Mouse (Mus musculus) right cerebral cortex, postnatal 25 days (tissue): Measurements from ENCODE around the gene Mmd2.

Experiments
- DNase-seq: peaks from one replicate; pipeline ENCODE4 v3.0.0; 2022

Mmd2 gene

DNA sequence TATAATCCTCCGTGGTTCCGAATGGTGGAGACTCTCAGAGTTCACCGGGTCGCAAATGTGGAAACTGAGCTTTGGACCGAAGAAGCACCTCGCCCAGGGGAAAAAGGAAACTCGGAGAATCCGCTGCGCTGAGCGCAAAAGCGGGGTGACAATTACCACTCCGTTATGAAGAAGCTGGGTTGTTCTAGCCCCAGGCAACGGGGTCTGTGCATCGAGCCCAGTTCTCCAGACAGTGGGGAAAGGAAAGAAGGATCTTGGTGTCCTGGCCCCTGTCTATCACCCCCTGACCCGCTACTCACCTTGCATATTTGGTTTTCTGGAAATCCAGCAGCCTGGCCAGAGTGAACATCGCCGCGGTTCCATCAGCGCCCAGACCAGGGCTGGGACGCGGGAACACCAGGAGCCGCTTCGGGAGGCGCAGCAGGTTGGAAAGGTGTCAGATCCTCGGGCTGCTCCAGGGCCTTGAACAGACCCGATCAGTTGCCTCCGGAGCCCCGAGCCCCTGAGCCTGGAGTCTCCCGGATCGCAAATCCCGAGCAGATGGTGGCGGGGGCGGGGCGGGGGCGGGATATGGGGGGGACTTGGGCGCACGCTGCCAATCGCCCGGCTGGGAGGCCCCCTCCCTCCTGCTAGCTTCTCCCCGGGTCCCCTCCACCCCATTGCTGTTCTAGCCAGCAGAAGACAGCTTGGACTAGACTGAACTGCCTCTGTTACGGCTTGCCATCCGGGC lies at the start of gene Mmd2:
Mmd2 (minus strand) TSS at position 542 of the 730 bp plus-strand sequence.
- peak; percentile 69 for DNase-seq

DNA sequence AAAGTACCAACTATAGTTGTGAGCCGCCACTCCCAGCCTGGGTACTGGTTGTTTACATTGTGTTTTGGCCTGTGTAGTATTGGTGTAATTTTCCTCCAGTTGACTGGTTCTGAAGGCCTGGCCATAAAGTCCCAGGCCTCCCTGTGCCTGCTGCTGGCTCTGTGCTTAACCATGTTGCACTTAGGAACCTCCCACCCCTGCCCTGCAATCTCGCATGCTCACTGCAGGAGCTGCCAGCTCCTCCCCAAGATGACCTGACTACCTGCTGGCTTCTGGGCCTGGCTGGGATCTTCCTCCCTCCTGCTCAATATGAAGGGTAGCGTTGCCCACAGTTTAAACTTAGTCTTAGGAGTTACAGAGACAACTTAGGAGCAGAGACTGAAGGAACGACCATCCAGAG lies 43.7 kb upstream of the Mmd2 start:
- DNase-seq, result no peak

DNA sequence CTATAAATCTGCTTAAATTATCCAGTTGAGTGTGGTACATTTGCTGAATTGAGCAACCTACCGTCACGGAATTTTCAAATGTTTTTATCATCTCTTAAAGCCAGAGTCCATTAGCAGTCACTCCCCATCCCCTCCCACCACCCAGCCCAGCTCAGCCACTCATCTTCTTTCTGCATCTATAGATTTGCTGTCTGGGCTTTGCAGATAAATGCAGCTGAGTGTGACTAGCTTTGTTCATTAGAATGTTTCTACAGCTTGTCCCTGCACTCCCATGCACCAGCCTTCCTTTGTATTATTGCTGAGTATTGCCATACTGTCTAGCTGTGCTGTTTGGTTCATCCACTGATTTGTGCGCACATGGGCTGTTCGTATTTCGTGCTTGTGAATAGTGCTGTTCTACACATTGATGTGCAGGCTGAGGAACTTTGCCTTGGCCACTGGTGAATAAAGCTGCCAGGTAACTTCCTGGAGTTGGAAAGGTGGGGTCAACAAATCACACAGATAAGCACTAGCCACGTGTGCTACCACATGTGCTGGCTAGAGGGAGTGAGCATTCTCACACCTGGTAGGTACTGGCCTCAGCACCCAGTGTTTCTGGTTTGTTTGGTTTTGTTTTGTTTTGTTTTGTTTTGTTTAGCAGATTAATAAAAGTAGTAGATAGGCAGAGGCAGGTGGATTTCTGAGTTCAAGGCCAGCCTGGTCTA lies 42.3 kb upstream of the Mmd2 start:
- DNase-seq, result no peak

DNA sequence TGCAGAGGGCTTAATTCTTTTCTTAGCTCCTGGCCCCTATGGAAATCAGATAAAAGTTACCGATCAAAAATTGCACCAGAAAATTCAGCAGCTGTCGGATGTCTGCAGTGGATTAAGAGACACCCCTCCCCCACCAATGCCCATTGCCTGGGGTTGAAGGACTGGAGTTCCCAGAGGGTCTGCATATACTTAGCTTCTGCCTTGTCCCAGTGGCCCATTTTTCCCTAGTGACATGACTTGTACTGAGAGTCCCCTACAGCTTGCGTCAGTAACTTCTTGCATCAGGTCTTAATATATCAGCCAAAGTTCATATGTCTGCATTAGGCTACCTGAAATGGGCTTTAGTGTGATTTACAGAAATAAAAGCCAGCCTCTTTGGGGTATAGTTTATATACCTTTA lies 41.8 kb upstream of the Mmd2 start:
- no peak for DNase-seq

DNA sequence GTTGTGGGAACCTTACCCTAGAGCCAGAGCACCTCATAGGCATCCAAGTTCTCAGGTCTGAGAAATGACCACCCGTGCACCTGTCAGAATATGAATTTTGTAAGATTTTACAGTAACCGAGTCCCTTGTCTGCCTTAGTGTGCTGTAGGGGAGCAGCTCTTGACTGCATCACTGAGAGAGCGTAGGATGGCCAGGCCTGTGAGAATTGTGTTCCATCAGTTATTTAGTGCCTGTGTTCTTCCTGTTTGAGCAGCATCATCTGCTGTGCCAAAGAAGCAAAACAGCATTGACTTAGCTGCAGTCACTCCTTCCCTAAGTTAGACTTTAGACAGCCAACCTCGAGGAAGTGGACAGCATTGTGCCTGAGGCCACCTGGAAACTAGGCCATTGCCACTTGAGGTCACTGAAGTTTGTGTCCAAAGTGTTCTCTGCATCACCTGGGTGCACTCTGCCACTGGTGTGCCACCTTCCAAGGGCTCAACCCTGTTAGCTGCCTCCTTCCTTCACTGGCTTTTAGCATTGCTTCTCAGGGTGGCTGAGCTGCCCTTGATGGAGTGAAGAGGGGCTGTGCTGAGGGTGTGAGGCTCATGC lies 41.0 kb upstream of the Mmd2 start:
- DNase-seq, result no peak

DNA sequence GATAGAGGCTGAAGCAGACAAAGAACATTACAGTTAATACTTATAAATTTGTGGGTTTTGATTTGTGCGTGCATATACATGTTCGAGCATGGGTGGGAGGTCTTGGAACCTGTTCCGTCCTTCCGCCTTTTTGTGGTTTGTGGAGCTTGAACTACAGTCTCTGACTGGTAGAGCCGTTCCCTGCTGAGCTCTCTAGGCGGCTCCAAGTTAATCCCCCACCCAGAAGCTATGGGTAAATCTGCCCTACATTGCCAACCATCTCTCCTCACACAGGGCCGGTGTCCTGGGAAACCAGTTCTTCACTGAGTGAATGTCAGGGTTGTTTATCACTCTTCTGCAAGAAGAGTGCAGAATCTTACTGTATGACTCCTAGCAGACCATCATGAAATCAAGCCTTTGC lies 39.6 kb upstream of the Mmd2 start:
- no peak for DNase-seq

DNA sequence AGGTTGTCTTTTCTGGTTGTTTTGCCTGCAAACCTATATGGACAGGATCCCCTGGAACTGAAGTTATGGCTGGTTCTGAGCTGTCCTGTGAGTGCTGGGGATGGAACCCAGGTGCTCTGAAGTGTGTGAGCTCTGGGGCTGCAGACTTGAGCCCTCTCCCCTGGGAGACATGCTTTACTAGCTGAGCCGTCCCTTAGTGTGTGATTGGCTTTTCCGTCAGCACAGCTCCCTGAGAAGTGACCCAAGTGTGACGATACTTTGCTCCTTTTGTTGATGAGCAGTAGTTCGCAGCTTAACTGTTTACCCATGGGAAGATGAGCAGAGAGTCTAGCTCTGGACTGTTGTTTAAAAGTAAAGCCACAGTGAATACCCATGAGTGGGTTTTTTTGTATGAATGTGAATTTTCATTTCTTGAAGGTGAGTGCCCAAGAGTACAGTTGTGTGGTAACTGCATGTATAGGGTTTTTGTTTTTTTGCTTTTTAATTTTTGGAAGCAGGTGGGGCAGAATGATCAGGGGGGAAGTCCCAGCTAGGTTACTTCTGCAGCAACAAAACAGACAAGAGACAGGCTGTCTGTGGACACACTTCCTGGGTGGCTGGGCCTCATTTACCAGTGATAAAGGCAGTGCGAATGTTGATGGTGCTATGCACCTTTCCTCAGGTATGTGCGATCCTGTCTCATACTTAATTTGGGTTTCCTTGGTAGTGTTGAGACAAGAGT lies 32.9 kb upstream of the Mmd2 start:
- no peak for DNase-seq

DNA sequence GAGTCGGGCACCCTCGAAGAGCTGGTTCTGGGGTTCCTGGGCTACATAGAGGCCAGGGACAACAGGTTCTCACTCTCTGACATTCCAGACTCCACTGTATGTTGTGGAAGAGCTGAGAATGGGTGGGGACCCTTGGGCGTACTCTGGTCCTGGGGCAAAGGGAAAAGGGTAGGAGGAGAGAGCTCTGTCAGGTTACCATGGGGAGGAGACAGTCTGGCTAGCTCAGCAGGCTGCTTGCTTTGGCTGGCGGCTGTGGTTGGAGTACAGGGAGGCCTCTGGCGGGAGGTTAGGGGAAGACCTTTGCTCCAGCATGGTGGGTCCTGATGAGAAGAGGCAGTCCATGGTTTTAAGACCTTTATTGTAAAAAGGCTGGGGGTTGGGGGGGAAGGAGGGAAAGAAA lies 31.5 kb upstream of the Mmd2 start:
- DNase-seq, result no peak

DNA sequence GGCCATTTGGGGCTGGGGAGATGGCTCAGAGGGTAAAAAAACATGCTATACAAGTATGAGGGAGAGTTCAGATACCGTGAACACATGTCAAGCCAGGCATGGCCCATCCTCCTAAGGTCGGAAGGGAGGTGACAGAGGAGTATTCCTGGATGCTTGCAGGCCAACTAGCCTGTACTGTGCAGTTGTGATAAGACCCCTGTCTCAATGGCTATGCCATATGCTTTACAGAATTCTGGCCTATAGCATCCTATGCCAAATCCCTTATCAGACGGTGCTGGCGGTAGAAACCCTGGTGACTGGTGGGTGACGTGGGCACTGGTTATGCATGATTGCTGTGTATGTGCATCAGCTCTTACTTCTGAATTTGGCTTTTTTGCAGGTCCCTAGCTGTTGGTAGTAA lies 29.2 kb upstream of the Mmd2 start:
- no peak for DNase-seq

DNA sequence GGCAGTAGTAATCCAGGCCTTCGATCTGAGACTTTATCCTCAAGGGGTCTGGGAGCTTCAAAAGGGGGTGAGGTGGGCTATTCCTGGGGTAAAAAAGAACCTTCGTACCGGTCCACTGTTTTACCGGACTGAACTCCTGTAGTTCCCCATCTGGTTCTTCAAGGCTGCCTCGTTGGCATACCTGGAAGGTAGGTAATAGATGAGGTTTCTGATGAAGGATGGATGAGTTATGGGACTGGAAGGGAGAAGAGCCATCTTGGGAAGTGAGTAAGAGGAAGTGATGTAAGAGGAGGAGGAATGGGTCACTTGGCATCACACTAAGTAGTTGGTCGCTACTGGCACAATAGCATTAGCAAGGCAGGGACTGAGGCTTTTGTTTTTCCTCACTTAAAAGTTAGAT lies 21.6 kb upstream of the Mmd2 start:
- DNase-seq, result no peak

DNA sequence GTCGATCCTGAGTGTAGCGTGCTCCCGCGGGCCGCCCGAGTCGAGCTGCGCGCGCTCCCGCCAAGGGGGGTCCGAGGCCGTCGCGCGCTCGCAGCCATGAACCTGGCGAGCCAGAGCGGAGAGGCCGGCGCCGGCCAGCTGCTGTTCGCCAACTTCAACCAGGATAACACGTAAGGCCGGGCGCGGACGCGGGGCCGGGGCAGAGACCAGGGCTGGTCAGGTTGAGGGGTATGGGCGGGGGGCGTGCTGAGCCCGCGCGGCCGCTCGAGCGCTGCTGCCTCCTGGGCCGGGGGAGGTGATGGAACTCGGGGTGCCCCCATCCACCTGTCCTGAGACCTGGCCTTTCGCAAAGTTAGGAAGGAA lies 21.0 kb upstream of the Mmd2 start:
- no peak for DNase-seq

DNA sequence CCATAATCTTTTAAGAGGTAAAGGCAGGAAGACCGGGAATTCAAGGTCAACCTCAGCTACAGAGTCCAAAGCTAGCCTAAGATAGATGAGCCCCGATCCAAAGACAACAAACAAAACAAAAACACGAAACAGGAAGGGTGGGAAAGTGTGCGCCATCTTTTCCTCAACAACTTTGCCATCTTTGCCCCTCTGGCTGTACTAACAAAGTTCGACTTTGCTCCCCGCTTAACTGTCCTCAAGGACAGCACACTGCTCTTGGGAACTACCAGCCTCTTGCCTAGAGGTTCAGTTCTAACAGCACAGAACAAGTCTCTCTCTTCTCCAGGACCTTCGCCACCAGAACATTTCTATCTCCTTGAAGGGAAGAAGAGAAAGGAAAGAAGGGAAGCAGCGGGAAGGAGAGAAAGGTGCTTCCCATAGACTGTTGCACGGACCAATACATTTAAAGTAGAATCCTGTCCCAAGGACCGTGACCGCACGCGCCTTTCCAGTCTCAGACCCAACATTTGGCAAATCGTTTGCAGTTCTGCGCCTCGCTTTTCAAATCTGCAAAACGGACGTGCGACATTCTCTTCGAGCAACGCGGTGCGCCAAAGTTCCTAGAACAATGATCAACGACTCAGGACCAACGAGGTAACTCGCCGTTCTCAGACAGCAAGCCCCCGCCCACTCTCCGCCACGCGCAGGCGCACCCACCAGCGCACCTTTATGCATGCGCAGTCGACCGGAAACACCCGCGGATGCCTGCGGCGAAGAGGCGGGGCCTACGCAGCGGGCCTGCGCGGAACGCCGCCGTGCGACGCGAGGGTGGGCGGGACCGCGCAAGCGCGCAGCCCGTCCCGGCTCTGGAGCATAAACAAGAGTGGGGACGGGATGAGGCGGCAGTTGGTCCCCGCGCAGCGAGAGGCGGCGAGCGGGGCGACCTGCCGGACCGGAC lies 20.4 kb upstream of the Mmd2 start:
- DNase-seq, result peak; percentile 97

DNA sequence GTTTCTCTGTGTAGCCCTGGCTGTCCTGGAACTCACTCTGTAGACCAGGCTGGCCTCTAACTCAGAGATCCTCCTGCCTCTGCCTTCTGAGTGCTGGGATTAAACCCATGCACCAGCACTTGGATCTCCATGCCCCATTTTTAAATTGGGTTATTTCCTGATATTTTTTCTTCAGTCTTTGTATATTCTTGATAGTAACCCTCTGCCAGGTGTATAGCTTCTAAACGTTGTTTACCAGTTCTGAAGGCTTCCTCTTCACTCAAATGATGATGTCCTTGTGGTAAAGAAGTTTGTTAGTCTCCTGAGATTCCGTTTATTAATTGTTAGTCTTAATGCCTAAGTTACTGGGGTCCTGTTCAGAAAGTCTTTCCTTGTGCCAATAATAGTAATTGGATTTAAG lies 18.8 kb upstream of the Mmd2 start, which contains the start of gene Wipi2:
Wipi2 (plus strand) TSS at position 301 of the 400 bp plus-strand sequence.
- DNase-seq, result no peak

DNA sequence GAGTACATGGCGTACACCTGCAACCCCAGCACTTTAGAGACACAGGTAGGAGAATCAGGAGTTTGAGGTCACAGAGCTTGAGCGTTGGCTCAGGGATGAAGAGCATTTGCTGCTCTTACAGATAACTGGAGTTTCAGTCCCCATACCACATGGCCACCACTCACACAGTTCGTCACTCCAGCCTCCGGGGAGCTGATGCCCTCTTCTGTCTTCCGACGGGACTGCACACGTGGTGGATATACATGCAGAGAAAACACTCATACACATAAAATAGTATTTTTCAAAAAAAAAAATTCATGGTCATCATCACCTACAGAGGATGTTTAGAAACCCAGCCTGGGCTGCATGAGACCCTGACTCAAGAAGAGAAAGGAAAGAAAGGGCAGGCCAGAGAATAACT lies 14.5 kb upstream of the Mmd2 start:
- DNase-seq, result no peak

DNA sequence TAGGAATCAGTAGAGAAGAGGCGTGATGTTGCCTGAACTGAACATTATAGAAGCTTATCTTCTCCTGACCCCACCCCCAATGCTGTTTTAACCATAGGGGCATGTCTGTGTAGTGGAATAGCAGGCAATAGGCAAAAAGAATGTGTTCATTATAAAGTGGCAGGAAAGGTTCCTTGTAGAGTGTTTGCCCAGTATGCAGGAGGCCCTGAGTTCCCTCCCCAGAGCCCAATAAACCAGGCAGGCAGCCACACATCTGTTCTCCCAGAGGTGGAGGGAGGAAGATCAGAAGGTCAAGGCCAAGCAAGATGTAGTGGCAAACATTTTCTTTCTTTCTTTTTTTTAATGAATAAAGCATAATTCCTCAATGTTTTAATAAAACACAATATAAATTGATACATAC lies 13.5 kb upstream of the Mmd2 start:
- no peak for DNase-seq

DNA sequence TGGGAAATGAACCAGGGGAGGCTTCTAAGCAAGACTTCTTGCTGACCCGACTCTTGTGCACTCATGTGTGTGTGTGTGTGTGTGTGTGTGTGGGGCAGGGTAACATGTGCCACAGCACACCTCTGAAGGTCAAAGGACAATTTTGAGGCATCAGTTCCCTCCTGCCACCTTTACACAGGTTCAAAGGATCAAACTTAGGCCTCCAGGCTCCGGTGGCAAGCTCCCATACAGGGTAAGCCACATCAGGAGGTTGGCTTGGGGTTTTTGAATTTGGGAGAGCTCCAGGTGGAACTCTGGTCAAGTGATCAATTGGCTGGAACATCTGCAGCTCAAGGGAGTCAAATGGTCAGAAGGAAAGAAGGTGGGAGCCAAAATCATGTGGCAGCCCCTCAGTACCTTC lies 12.8 kb upstream of the Mmd2 start:
- no peak for DNase-seq

DNA sequence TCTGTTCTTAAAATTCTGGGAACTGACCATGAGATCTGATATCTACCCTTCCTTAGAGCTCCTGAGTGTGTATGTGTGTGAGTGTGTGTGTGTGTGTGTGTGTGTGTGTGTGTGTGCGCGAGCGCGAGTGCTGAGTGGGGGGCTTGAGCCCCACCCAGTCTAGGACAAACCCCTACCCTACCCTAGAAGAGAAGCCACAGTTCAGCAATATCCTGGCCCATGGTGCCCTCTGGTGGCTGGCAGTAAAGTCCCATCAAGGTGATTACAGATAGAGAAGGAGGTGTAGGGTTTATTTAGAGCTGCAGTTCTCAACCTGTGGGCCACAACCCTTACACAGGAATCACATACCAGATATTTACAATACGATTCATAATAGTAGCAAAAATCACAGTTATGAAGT lies 11.3 kb upstream of the Mmd2 start:
- DNase-seq, result peak; percentile 48

DNA sequence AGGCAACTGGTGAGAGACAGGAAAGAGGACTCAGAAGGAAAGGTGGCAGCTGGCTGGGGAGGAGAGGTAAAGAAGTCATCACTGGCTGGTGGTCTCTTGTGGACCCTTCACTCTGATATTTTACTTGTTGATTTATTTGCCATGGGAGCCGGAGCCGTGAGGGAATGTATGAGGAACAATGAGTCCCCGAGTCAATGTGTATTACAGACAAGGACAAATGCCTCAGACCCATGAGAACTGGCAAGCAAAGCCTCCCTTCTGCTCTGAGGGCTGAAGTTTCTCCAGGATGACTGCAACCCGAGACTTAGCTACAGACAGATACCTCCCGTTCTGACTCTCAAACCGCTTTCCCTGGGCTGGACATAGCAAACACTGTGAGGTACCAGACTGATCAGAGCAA lies 7.7 kb upstream of the Mmd2 start:
- DNase-seq, result no peak

DNA sequence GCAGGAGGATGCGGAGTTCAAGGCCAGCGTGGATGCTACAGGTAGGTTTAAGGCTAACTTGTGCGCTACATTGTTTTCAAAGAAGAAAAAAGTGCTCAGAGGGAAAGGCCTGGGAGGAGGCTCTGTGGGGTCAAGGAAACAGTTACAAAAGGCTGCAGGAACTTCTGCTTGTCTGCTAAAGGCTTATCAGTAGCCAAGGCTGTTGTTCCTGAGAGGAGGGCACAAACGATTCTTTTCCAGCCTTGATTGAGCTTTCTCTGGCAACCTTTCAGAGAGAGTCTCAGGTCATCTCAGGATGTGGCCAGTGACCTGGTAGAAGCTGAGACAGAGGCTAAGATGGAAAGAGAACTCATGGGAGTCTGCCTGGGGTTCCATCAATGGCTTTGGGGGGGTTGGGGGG lies 7.0 kb upstream of the Mmd2 start:
- DNase-seq, result no peak

DNA sequence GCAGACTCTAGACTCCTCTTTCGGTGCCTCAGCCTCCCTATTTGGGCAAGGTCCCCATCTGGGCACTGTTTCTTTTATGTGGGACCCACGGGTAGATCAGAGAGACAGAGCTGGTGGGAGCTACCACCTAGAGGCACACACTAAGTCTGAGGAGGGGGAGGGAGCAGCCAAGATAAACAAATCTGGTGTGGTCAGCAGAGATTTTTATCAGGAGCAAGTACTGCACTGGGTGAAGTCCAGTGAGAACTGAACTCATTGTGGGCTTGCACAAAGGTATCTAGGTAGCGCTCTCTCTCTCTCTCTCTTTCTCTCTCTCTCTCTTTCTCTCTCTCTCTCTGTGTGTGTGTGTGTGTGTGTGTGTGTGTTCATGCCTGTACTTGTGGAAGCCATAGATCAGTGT lies 5.9 kb upstream of the Mmd2 start:
- no peak for DNase-seq

DNA sequence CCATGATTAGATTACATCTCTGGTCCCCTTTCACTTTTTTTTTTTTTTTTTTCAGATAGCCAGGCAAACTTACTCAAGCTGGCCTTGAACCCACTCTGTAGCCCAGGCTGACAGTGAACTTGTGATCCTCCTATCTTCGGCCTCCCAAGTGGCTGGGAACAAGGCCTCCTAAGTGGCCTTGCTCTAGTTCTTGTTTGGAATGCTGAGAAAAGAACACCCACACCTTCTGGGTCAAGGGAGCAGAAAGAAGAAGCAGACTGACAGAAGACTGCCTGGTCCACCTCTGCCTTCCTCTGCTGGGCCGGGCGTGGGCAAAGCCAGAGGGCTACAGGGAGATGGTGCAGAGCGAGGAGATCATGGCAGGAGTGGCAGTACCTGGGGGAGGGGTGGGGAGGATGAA lies 1.8 kb upstream of the Mmd2 start:
- no peak for DNase-seq

DNA sequence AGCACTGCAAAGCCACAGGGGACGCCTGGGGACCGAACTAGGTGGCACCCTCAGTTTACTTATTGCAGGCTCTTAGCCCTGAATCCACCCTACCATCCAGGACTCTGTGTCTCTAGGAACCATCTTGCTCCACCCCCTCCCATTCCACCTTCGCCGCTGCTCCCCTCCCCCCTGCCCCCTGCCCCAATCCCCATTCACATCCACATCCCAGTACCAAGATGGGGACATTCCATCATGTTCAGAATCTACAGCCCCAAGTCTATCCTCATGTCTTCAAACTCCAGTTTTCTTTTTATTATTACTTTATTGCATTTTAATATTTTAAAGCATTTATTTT lies 357 bp upstream of the Mmd2 start:
- DNase-seq, result no peak

DNA sequence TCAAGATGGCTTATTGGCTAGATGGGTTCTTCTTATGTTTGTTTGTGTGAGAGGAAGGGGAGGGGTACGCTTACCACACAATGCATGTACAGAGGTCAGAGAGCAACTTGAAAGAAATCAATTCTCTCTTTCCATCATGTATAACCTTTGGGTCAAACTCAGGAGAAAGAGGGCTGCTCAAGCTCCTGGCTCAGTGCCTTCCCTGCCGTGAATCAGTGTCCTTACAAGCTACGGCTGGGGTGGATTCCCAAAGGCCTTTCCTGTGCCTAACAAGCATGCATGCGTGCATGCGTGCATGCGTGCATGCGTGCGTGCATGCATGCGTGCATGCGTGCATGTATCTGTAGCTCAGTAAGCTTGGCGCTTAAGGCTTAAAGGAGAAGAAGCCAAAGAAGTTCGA lies 3.3 kb downstream of the Mmd2 start:
- DNase-seq, result no peak
